Mouse (Mus musculus): ENCODE data around the gene Mterf1b. TPM values are rescaled to one million over a fixed set of nuclear protein-coding genes. Genes with fewer than 3 reads are reported as not detected.
"Not testable (repeated sequence)": the region's sequence is repeated elsewhere in the genome, so short reads cannot be mapped to it uniquely, and the experiment has no call there.

Mterf1b gene
- polyA plus RNA-seq (2012; rRNA removed) (1.1 and 1.8 TPM in 2 replicates), polyA plus RNA-seq (2014; fragmentation: Nextera tagmentation; extraction: Ambion mirVana) (2.1 and 2.2 TPM in 2 replicates)

DNA sequence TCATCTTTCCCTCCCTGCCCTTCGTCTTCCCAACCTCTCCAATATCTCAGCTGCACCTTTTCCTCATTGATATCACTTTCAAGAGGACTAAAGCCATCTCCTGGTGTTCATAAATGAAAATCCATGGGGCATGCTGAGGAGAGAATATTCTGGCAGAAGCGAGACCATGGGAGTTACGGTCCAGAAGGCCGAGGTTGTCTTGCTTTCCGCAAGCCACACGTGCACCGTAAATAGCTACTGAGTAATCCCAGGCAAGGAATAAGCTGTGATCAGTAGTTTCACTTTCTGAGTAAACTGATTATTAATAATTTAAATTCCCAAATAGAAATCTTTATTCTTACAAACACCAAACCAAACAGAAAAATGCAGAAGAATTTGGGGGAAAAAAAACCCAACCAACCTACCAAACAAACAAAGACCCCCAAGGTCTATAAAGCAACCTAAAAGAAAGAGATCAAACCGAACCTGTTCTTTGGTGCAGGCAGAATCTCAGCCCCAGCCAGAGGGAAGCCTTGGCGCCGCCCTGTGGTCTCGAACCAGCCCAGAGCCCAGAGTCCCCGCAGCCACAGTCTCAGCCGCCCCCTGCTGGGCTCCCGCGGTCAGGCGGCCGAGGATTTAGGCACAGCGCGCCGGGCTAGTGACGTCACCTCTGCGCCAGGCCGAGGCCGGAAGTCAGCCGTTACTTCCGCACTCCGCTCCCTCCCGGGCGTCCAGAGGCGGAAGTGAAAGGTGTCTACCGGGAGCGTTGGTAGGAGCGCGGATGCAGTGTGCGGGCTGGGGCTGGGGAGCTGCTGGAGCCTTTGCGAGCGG lies at the start of gene Mterf1b:
TSS of gene Mterf1b (plus strand) at position 697 of the 810 bp plus-strand sequence.
- H3K4me3 ChIP-seq (ENCODE audit: insufficient read depth in 1 of 2, low read depth in 2 of 2, low read length in 2 of 2), result peak within 1 kb of the TSS; percentile 68 to 69
- H3K36me3 ChIP-seq (replicated peaks; ENCODE audit: control insufficient read depth, insufficient read depth, low read depth); H3K4me1 ChIP-seq (replicated peaks; ENCODE audit: control insufficient read depth in 2 of 2, insufficient read depth in 2 of 2, low read length in 1 of 2); H3K27ac ChIP-seq; H3K9me3 ChIP-seq (ENCODE audit: control insufficient read depth, low read length); H3K27me3 ChIP-seq (ENCODE audit: control insufficient read depth, insufficient read depth, low read length); DNase-seq (ENCODE audit: low read depth in 3 of 3, low spot score in 3 of 3): not testable (repeated sequence)
- H3K4me2 ChIP-seq (ENCODE audit: low read depth), result peak within 1 kb of the TSS; percentile 73
- peak; percentile 99 for ATAC-seq (ENCODE audit: insufficient read depth)
- H3K9ac ChIP-seq (replicated peaks), result peak within 1 kb of the TSS; percentile 83
- WGBS (ENCODE audit: insufficient replicate concordance), result 60% methylated on average over 11 of the region's 37 CpGs

DNA sequence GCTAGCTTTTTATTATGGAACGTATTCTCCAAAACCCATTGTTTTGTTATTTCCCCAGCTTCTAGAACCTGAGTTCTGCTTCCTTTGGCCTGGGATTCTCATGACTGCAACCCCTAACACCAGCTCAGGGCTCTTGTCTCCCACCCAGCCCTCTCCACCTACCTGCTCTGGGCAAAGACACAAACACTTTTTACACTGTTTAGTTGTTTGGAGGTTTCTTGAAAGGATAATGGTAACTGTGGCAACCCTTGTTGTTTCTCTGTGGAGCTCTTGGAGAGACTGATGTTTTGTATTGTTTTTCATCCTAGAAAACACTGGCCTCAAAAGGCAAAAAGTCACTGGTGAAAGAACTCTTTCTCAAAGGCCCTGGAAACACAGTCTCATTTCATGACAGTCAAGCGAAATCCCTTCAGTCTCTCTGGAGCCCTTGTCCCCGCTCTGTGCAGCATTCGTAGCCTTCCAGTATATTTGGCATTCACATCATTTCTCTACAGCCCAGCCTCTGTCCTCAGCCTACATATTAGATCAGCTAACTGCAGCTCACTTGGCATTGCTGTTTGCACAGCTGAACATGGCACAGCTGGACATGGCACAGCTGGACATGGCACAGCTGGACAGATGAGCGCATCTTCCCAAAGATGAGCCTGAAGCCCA lies 32.6 kb upstream of the Mterf1b start:
- H3K27ac ChIP-seq; DNase-seq (ENCODE audit: low read depth in 3 of 3, low spot score in 3 of 3); H3K4me2 ChIP-seq (ENCODE audit: low read depth); H3K36me3 ChIP-seq (replicated peaks; ENCODE audit: control insufficient read depth, insufficient read depth, low read depth); ATAC-seq (ENCODE audit: insufficient read depth); H3K4me1 ChIP-seq (replicated peaks; ENCODE audit: control insufficient read depth in 2 of 2, insufficient read depth in 2 of 2, low read length in 1 of 2); H3K4me3 ChIP-seq (ENCODE audit: insufficient read depth in 1 of 2, low read depth in 2 of 2, low read length in 2 of 2); H3K9me3 ChIP-seq (ENCODE audit: control insufficient read depth, low read length); H3K27me3 ChIP-seq (ENCODE audit: control insufficient read depth, insufficient read depth, low read length); H3K9ac ChIP-seq (replicated peaks): not testable (repeated sequence)
- WGBS (ENCODE audit: insufficient replicate concordance), result 66% methylated on average over 4 of the region's 5 CpGs

DNA sequence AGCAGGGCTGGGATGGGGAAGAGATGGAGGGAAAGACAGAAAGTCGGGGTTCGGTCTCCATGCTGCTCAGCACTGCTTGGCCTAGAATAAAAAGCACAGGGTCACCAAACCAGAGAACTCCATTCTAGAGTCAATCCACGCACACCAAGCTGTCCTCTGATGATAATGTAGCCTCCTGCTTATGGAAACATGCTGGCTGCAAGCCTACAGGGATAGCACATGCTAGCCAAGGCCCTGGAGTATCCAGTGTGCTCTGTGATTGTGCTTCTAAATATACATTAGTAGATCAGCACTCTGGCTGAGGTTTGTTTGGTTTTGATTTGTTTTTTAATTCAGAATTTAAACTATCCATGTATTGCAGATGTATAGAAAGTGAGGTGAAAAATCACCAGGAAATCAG lies 30.6 kb upstream of the Mterf1b start:
- DNase-seq (ENCODE audit: low read depth in 3 of 3, low spot score in 3 of 3), result no peak
- no peak for ATAC-seq (ENCODE audit: insufficient read depth)
- H3K4me2 ChIP-seq (ENCODE audit: low read depth), result no peak overlapping the region
- TF ChIP-seq EP300 (IDR thresholded peaks at IDR 0.05; ENCODE audit: low read depth) (no peak), CTCF (IDR thresholded peaks at IDR 0.05; ENCODE audit: low read depth) (no peak)
- H3K36me3 ChIP-seq (replicated peaks; ENCODE audit: control insufficient read depth, insufficient read depth, low read depth), result no peaks in the 10 kb centered on the region
- WGBS (ENCODE audit: insufficient replicate concordance), result 47% methylated on average over 3 of the region's 3 CpGs
- H3K27ac ChIP-seq, result no peak overlapping the region
- H3K9ac ChIP-seq (replicated peaks), result no peak overlapping the region
- H3K27me3 ChIP-seq (ENCODE audit: control insufficient read depth, insufficient read depth, low read length), result no peaks in the 10 kb centered on the region
- H3K9me3 ChIP-seq (ENCODE audit: control insufficient read depth, low read length), result no peaks in the 10 kb centered on the region
- no peak overlapping the region for H3K4me3 ChIP-seq (ENCODE audit: insufficient read depth in 1 of 2, low read depth in 2 of 2, low read length in 2 of 2)
- H3K4me1 ChIP-seq (replicated peaks; ENCODE audit: control insufficient read depth in 2 of 2, insufficient read depth in 2 of 2, low read length in 1 of 2), result no peaks in the 10 kb centered on the region

DNA sequence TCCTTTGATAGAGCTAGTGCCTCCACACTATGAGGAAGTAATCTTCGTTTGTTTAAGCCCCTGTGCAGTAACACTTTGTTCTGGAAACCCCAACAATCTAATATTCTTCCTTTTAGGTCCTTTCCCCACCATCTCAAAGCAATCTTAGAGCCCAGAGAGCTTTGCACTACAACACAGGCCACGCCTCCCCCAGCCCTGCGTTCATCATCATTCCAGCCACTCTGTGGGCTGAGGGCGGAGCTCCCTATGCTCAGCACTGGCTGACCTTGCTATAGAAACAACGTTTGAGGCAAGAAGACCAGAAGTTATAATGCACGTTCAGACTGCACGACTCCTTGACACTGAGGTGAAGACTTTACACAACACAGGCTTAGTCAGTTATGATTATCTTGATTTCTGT lies 29.7 kb upstream of the Mterf1b start:
- ATAC-seq (ENCODE audit: insufficient read depth) (no peak), DNase-seq (ENCODE audit: low read depth in 3 of 3, low spot score in 3 of 3) (no peak)
- Histone ChIP-seq H3K9me3 (ENCODE audit: control insufficient read depth, low read length) (no peaks in the 10 kb centered on the region), H3K27ac (no peak overlapping the region), H3K4me3 (ENCODE audit: insufficient read depth in 1 of 2, low read depth in 2 of 2, low read length in 2 of 2) (no peak overlapping the region), H3K27me3 (ENCODE audit: control insufficient read depth, insufficient read depth, low read length) (no peaks in the 10 kb centered on the region), H3K36me3 (replicated peaks; ENCODE audit: control insufficient read depth, insufficient read depth, low read depth) (no peaks in the 10 kb centered on the region), H3K4me1 (replicated peaks; ENCODE audit: control insufficient read depth in 2 of 2, insufficient read depth in 2 of 2, low read length in 1 of 2) (no peaks in the 10 kb centered on the region), H3K4me2 (ENCODE audit: low read depth) (no peak overlapping the region), H3K9ac (replicated peaks) (no peak overlapping the region)
- WGBS (ENCODE audit: insufficient replicate concordance), result 38% methylated on average over 7 of the region's 7 CpGs
- TF ChIP-seq CTCF (IDR thresholded peaks at IDR 0.05; ENCODE audit: low read depth) (no peak), EP300 (IDR thresholded peaks at IDR 0.05; ENCODE audit: low read depth) (no peak)

DNA sequence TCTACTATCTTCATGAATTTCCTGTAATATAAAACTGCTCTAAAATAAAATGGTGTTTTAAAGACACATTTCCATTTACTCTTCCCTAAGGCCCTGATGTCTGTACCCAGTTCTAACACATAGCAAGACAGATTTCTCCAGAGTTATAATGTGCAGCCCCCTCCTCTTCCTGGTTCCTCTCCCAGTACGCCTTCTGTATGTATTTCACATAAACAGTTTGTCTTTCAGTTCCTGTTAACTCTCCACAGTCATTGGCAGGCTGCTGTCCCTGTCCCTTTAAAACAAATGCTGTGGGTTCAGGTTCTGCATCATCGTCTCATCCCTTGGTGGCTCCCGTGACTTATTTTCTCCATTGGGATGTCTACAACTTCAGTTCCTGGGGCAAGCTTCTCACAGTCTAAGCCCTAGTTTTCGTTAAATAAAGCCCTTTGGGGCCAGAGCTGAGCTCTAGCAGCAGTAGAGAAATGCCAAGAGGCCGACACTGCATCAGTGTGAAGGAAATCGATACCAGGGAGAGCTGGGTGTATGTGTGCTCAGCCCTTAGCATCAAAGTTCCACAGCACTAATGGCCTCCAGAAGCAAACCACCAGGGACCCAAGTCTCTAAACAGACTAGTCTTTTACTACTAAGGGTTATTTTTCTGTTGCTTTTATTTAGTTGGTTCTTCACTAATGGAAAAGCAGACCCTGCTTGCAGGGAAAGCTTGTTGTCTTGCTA lies 24.2 kb upstream of the Mterf1b start:
- 52% methylated on average over 6 of the region's 6 CpGs for WGBS (ENCODE audit: insufficient replicate concordance)
- not testable (repeated sequence) for H3K36me3 ChIP-seq (replicated peaks; ENCODE audit: control insufficient read depth, insufficient read depth, low read depth); H3K27ac ChIP-seq; H3K9ac ChIP-seq (replicated peaks); DNase-seq (ENCODE audit: low read depth in 3 of 3, low spot score in 3 of 3); ATAC-seq (ENCODE audit: insufficient read depth); H3K9me3 ChIP-seq (ENCODE audit: control insufficient read depth, low read length); H3K4me2 ChIP-seq (ENCODE audit: low read depth); H3K4me3 ChIP-seq (ENCODE audit: insufficient read depth in 1 of 2, low read depth in 2 of 2, low read length in 2 of 2); H3K4me1 ChIP-seq (replicated peaks; ENCODE audit: control insufficient read depth in 2 of 2, insufficient read depth in 2 of 2, low read length in 1 of 2); H3K27me3 ChIP-seq (ENCODE audit: control insufficient read depth, insufficient read depth, low read length)

DNA sequence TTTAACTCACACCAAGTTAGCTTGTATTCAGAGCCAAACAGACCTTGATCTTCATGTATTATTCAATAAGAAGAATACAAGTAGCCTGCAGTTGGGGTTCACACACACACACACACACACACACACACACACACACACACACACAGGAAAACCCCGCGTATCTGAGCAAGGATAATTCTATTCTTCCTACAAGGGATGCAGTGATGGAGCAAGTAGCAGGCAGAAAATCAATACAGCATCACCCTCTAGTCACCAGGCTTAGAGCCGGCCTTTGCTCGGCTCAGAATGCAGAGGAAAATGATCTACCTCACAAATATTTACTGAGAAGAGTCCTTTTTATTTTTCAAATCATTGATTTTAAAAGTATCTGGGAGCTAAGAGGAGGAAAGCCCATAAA lies 23.6 kb upstream of the Mterf1b start:
- not testable (repeated sequence) for H3K9ac ChIP-seq (replicated peaks); H3K4me3 ChIP-seq (ENCODE audit: insufficient read depth in 1 of 2, low read depth in 2 of 2, low read length in 2 of 2); H3K27ac ChIP-seq; H3K27me3 ChIP-seq (ENCODE audit: control insufficient read depth, insufficient read depth, low read length); H3K4me1 ChIP-seq (replicated peaks; ENCODE audit: control insufficient read depth in 2 of 2, insufficient read depth in 2 of 2, low read length in 1 of 2); H3K36me3 ChIP-seq (replicated peaks; ENCODE audit: control insufficient read depth, insufficient read depth, low read depth); H3K4me2 ChIP-seq (ENCODE audit: low read depth); DNase-seq (ENCODE audit: low read depth in 3 of 3, low spot score in 3 of 3); ATAC-seq (ENCODE audit: insufficient read depth); H3K9me3 ChIP-seq (ENCODE audit: control insufficient read depth, low read length)
- WGBS (ENCODE audit: insufficient replicate concordance), result 61% methylated on average over 4 of the region's 4 CpGs

DNA sequence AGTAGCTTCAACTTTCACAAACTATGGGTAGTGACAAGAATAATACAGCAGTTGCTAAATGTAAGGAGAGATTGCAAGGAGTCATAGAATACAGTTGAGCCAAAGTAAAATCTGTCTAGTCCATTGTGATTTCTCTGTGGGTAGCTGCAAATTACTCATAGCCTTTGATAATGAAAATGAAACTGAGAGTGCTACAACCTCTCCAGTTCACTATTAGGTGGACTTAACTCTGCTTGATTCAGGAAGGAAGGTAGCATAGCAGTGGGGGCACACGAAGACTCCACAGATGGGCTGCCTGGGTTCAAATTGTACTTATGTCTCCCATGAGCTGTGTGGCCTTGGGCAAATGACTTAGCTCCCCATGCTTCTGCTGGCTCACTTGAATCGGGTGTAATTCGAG lies 15.7 kb upstream of the Mterf1b start:
- not testable (repeated sequence) for H3K4me1 ChIP-seq (replicated peaks; ENCODE audit: control insufficient read depth in 2 of 2, insufficient read depth in 2 of 2, low read length in 1 of 2); H3K27ac ChIP-seq; DNase-seq (ENCODE audit: low read depth in 3 of 3, low spot score in 3 of 3); ATAC-seq (ENCODE audit: insufficient read depth); H3K9me3 ChIP-seq (ENCODE audit: control insufficient read depth, low read length); H3K36me3 ChIP-seq (replicated peaks; ENCODE audit: control insufficient read depth, insufficient read depth, low read depth); H3K4me3 ChIP-seq (ENCODE audit: insufficient read depth in 1 of 2, low read depth in 2 of 2, low read length in 2 of 2); H3K4me2 ChIP-seq (ENCODE audit: low read depth); H3K27me3 ChIP-seq (ENCODE audit: control insufficient read depth, insufficient read depth, low read length); H3K9ac ChIP-seq (replicated peaks)
- WGBS (ENCODE audit: insufficient replicate concordance), result 57% methylated on average over 3 of the region's 3 CpGs

All from liver, embryonic 14.5 days (tissue).